Mouse (Mus musculus) ovary, adult 10 weeks (tissue): Measurements from ENCODE around the gene Zdhhc17. TPM values are rescaled to one million over a fixed set of nuclear protein-coding genes. Genes with fewer than 3 reads are reported as not detected.

Experiments
- polyA plus RNA-seq: library from polyadenylated mRNA; stranded (reverse); fragments of 350-450 nt; fragmentation: Illumina TruSeq; extraction: RNeasy Lipid Tissue Mini Kit (QIAGEN cat#74804); gene quantifications from one replicate; pipeline ENCODE4 v1.2.3, GENCODE M21; 2014

The Zdhhc17 gene
- polyA plus RNA-seq: 43.6 TPM

GRCm38 (mm10) chr10:111009641-111010479 is at the start of gene Zdhhc17:
Zdhhc17 (minus strand) TSS chr10:111010140.

GRCm38 (mm10) chr10:110919531-110920343 is 90.2 kb downstream of the Zdhhc17 start, which contains the start of gene Csrp2:
Csrp2 (plus strand) TSS chr10:110919789.

Other genes with a start within 250 kb of the Zdhhc17 start
- 39.8 TPM for gene Csrp2, start 90.4 kb downstream of the Zdhhc17 start, polyA plus RNA-seq
- gene Osbpl8, start 154.6 kb upstream of the Zdhhc17 start, polyA plus RNA-seq: 113 TPM